Mouse (Mus musculus): ENCODE data around the gene Gm17349.

Gene Gm17349

DNA sequence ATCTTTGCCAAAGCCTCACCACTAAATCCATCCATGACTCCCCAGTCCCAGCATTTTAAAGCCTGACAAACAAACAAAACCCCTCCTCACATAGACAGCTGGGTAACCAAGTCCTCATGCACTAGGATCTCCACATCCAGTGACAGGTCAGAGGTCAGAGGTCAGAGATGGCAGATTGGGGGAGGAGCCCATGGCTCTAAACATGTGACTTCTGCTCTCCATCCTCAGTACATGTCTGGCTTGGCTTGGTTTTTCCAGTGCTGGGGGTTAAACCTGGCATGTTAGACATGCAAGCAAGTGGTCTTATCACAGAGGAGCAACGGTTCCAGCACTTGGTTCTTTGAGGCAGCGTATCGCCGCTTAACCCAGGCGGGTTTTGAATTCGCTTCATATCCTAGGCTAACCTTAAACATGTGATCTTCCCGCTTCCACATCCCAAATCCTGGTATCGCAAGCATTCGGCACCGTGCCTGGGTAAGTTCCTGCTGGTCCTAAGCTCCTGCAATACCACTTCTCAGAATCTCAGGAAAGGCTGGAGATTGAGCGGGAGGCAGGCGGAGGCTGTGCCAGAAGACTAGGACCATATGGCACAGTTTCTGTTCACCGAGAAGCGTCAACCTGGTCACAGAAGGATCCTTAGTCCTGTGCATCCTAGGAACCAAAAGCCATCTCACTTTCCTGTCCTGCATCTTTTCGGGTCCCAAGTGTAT is 44.0 kb downstream of the Gm17349 start:
- DNase-seq: peak; percentile 62 to 71

DNA sequence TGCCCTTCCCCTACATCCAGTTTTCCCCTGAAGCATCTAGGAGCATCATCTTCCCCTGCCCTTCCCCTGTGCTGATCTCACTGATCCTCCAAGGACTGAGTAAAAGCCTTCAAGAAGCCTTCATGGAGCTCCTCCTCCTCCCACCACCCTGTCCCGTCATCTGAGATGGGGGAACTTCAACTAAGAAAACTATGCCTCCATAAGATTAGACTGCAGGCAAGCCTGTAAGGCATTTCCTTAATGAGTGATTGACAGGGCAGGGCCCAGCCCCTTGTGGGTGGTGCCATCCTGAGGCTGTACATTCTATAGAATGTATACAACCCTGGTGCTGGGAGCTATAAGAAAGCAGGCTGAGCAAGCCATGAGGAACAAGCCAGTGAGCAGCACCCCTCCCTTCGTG is 46.9 kb downstream of the Gm17349 start:
- no peak for DNase-seq

DNA sequence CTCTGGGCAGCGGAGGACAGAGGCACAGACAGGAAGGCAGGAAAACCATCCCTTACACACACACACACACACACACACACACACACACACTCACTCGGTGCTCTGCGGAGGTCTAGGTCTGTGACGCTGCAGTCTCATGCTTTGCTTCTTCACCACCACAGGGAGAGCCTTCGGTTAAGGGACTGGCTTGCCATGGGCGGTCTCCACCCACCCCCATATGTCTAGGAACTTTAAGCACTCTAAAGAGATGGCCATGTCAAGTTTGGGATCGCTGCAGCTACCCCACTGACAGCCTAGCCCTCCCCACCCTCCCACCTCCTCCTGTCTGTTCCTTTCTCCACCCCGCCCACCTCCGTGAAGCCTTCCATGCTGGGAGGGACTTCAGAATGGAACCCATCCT is 49.3 kb downstream of the Gm17349 start:
- no peak for DNase-seq

- DNase-seq: peak in 1 of 2 experiments; percentile 33
These were observed 51.4 kb downstream of the Gm17349 start for GRCm38 (mm10) chr15:99653876-99654275.

DNA sequence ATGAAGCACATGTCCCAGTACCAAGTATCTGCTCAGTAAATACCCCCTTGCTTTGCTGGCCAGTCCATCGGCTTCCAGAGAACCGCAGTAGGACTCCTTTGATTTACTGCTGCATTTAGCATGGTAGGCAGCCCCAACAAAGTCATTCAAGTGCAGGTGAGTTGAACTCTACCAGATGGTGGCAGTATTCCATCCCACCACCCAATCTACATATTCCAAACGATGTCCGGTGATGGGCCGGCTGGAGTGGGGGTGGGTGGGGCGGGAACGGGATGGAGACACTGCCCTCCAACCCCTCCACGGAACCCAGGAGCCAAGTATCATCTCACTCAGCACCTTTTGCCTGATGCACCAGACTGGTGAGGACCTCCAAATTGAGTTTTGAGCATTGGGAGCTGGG is 52.0 kb downstream of the Gm17349 start:
- peak; percentile 53 to 63 for DNase-seq
